Mouse (Mus musculus) retina, postnatal 1 day (tissue): ENCODE results near the gene Tbc1d22a.
"Not testable (repeated sequence)": the region's sequence is repeated elsewhere in the genome, so short reads cannot be mapped to it uniquely, and the experiment has no call there.

Experiments used
- DNase-seq: peaks from one replicate; pipeline ENCODE4 v3.0.0-alpha.2; 2012

The Tbc1d22a gene

GRCm38 (mm10) chr15:86213753-86214548 lies at the start of gene Tbc1d22a:
Tbc1d22a (plus strand) TSS chr15:86214459.
- DNase-seq, result peak; percentile 97

- DNase-seq, result no peak
Measured at GRCm38 (mm10) chr15:86164718-86165345, 49.4 kb upstream of the Tbc1d22a start.

- no peak for DNase-seq
Measured at GRCm38 (mm10) chr15:86165811-86166590, 48.3 kb upstream of the Tbc1d22a start.

- no peak for DNase-seq
Measured at GRCm38 (mm10) chr15:86167032-86167655, 47.1 kb upstream of the Tbc1d22a start.

- DNase-seq, result no peak
Measured at GRCm38 (mm10) chr15:86167787-86168504, 46.3 kb upstream of the Tbc1d22a start.

- DNase-seq, result peak; percentile 86
Measured at GRCm38 (mm10) chr15:86168505-86168867, 45.8 kb upstream of the Tbc1d22a start.

GRCm38 (mm10) chr15:86168941-86169816 lies 45.1 kb upstream of the Tbc1d22a start:
- no peak for DNase-seq

- DNase-seq, result no peak
Measured at GRCm38 (mm10) chr15:86169817-86170110, 44.5 kb upstream of the Tbc1d22a start.

- no peak for DNase-seq
Measured at GRCm38 (mm10) chr15:86171316-86171715, 42.9 kb upstream of the Tbc1d22a start.

- DNase-seq, result no peak
Measured at GRCm38 (mm10) chr15:86172124-86172523, 42.1 kb upstream of the Tbc1d22a start.

GRCm38 (mm10) chr15:86172526-86172925 lies 41.7 kb upstream of the Tbc1d22a start:
- DNase-seq, result no peak

- no peak for DNase-seq
Measured at GRCm38 (mm10) chr15:86173136-86173985, 40.9 kb upstream of the Tbc1d22a start.

GRCm38 (mm10) chr15:86175253-86176050 lies 38.8 kb upstream of the Tbc1d22a start:
- no peak for DNase-seq

- no peak for DNase-seq
Measured at GRCm38 (mm10) chr15:86176166-86176565, 38.1 kb upstream of the Tbc1d22a start.

GRCm38 (mm10) chr15:86176771-86177702 lies 37.2 kb upstream of the Tbc1d22a start:
- no peak for DNase-seq

GRCm38 (mm10) chr15:86177703-86178251 lies 36.5 kb upstream of the Tbc1d22a start:
- not testable (repeated sequence) for DNase-seq

- no peak for DNase-seq
Measured at GRCm38 (mm10) chr15:86178594-86178993, 35.7 kb upstream of the Tbc1d22a start.

- DNase-seq, result no peak
Measured at GRCm38 (mm10) chr15:86180427-86180826, 33.8 kb upstream of the Tbc1d22a start.
